Mouse (Mus musculus) testis, adult 2 months (tissue): ENCODE data around the gene Tjp1.

Source experiments
- CTCF ChIP-seq: fragments of 200-500 bp; IDR thresholded peaks from 2 replicates; pipeline ENCODE4 v1.5.1; 2012; ENCODE audit warnings: low read depth, mild to moderate bottlenecking, inconsistent platforms, low read length, moderate library complexity; ENCODE audit not compliant: control insufficient read depth, insufficient read depth, insufficient replicate concordance
- POLR2A ChIP-seq: fragments of 200-500 bp; IDR thresholded peaks from 2 replicates; pipeline ENCODE4 v1.6.1; 2012; ENCODE audit warnings: low read depth, mild to moderate bottlenecking, inconsistent platforms, low read length, moderate library complexity; ENCODE audit not compliant: control insufficient read depth

DNA sequence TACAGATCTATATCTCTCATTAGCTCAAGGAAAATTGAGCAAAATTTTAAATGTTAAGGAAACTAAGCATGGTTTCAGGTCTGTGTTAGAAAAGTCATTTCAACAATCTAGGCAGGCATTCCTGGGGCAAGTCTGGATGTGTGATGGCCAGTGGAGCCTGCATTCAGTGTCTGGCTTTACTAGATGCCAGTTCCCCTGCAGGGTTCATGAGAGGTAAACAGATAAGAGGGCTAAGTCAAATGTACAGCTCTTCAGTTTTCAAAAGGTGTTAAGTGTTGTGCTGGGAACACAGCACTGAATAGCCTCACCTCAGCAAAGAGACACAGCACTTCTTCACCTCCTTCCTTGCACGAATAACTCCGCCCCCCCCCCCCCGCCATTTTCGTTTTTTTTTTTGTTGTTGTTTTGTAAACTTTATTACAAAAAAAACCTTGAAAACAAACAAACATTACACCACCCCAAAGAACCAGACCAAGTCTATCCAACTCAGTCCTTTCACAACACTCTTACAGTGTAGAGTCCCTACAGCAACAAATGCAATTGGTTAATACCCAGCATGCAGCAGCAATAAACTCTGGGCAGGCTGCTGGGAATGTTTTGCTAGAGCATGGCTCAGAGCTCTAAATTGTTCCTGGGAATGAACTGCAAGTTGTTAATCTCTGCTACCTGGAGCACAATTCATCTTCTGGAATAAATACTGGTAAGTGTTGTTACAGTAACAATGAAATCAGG is 177.1 kb downstream of the Tjp1 start:
- TF ChIP-seq CTCF, result no peak
- TF ChIP-seq POLR2A, result no peak
